Mouse (Mus musculus) megakaryocyte, embryonic 14.5 days (primary cell): ENCODE data around the gene Rundc3a. TPM values are rescaled to one million over a fixed set of nuclear protein-coding genes. Genes with fewer than 3 reads are reported as not detected.

Experiments
- H3K27me3 ChIP-seq: replicated peaks from 2 replicates; pipeline ENCODE3; 2012; ENCODE audit warnings: inconsistent platforms
- H3K36me3 ChIP-seq: replicated peaks from 2 replicates; pipeline ENCODE3; 2012; ENCODE audit warnings: low read length, inconsistent platforms, mixed read lengths
- H3K4me1 ChIP-seq: 2 replicates; pipeline ENCODE4 v1.6.1; 2012; ENCODE audit warnings: inconsistent platforms
- H3K4me3 ChIP-seq: replicated peaks from 2 replicates; pipeline ENCODE3; 2012; ENCODE audit warnings: moderate library complexity, mild to moderate bottlenecking, inconsistent platforms
- H3K9me3 ChIP-seq: 2 replicates; pipeline ENCODE4 v1.6.1; 2012; ENCODE audit warnings: inconsistent platforms
- FLI1 ChIP-seq: IDR thresholded peaks from 2 replicates; pipeline ENCODE4 v1.6.1; 2012; ENCODE audit warnings: low read length, inconsistent platforms, mixed read lengths
- GATA1 ChIP-seq: IDR thresholded peaks from 3 replicates; pipeline ENCODE4 v1.6.1; 2012; ENCODE audit warnings: mixed read lengths, low read length, inconsistent platforms, borderline replicate concordance
- polyA plus RNA-seq: library from polyadenylated mRNA; stranded (reverse); fragments of >175 nt; gene quantifications from 2 replicates; pipeline ENCODE4 v1.2.3, GENCODE M21; 2012; ENCODE audit warnings: low replicate concordance; ENCODE audit not compliant: insufficient read depth

Gene Rundc3a
- polyA plus RNA-seq, 1 experiment, result 3.8 TPM

GRCm38 (mm10) chr11:102438212-102439092 lies 45.2 kb downstream of the Rundc3a start:
- TF ChIP-seq GATA1, result no peak
- TF ChIP-seq FLI1, result no peak
- peaks cover 44% of the 10 kb centered on the region for H3K27me3 ChIP-seq
- H3K9me3 ChIP-seq, result peaks cover 9% of the 10 kb centered on the region; the same call in 1 of the 2 replicates
- H3K36me3 ChIP-seq, result peaks cover 50% of the 10 kb centered on the region
- H3K4me1 ChIP-seq, result peaks cover 53% of the 10 kb centered on the region
- peak overlapping the region; percentile 88 for H3K4me3 ChIP-seq

GRCm38 (mm10) chr11:102439093-102440082 lies 46.2 kb downstream of the Rundc3a start:
- no peak for TF ChIP-seq GATA1
- TF ChIP-seq FLI1, result no peak
- peaks cover 46% of the 10 kb centered on the region for H3K4me1 ChIP-seq
- H3K36me3 ChIP-seq, result peaks cover 41% of the 10 kb centered on the region
- H3K9me3 ChIP-seq, result peaks cover 9% of the 10 kb centered on the region; the same call in 1 of the 2 replicates
- peak overlapping the region; percentile 59 for H3K4me3 ChIP-seq
- peaks cover 53% of the 10 kb centered on the region for H3K27me3 ChIP-seq

DNA sequence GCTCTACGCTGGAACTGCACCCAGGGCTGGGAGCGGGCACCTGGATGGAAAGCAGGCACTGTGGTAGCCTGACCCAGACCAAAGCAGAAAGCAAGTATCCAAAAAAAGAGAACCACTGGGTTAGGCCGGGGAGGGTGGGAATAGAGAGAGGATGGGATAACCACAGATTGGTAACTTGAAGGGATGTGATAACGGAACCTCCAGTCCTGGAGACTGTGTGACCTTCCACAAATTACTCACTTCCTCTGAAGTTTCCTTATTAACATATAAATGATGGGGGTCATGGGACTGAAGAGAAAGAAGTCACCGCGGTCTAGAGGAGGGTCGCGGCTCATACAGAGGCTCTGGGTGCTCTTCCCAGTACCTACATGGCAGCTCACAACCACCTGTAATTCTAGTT lies 47.1 kb downstream of the Rundc3a start:
- no peak for TF ChIP-seq GATA1
- TF ChIP-seq FLI1, result no peak
- Histone ChIP-seq H3K36me3 (peaks cover 32% of the 10 kb centered on the region), H3K9me3 (peaks cover 9% of the 10 kb centered on the region; the same call in 1 of the 2 replicates), H3K4me3 (no peak overlapping the region), H3K4me1 (peaks cover 40% of the 10 kb centered on the region), H3K27me3 (peaks cover 57% of the 10 kb centered on the region)

DNA sequence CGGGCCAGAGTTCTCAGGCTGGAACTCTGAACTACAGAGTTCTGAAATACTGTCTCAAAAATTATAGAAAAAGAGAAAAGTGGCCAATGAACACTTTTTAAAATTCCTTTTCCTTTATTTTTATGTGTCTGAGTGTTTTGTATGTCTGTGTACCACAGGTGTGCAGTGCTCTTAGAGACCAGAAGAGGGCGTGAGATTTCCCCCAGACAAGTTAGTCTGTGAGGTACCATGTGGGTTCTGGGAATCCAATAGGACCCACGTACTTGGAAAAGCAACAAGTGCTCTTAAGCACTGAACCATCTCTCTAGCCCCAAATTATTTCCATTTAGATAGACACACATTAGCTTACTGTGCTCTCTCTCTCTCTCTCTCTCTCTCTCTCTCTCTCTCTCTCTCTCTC lies 48.2 kb downstream of the Rundc3a start:
- peaks cover 45% of the 10 kb centered on the region for H3K4me1 ChIP-seq
- H3K36me3 ChIP-seq, result peaks cover 20% of the 10 kb centered on the region
- H3K27me3 ChIP-seq, result peaks cover 69% of the 10 kb centered on the region
- H3K4me3 ChIP-seq, result no peak overlapping the region
- H3K9me3 ChIP-seq, result peaks cover 9% of the 10 kb centered on the region; the same call in 1 of the 2 replicates
- TF ChIP-seq FLI1, result no peak
- no peak for TF ChIP-seq GATA1

DNA sequence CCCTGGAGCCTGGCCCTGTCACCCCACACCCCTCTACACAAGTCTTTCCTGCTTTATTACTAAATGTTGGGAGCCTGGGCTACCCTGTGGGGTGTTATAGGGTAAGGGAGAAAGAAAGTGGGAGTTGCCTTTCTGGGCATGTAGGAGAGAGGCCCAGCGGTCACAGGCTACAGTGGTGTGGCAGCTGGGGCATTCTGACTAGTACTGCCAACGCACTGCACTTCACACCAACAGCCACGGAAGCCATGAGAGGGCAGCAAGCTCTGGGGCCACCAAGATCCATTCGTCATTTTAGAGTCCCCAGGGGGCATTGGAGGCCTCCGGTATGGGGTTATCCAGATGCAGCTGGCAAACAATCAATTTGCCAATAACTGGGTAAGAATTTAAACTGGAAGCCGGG lies 48.9 kb downstream of the Rundc3a start:
- H3K27me3 ChIP-seq, result peaks cover 75% of the 10 kb centered on the region
- H3K9me3 ChIP-seq, result peaks cover 9% of the 10 kb centered on the region; the same call in 1 of the 2 replicates
- H3K36me3 ChIP-seq, result peaks cover 15% of the 10 kb centered on the region
- peaks cover 47% of the 10 kb centered on the region for H3K4me1 ChIP-seq
- no peak for TF ChIP-seq FLI1
- no peak for TF ChIP-seq GATA1
- H3K4me3 ChIP-seq, result no peak overlapping the region

DNA sequence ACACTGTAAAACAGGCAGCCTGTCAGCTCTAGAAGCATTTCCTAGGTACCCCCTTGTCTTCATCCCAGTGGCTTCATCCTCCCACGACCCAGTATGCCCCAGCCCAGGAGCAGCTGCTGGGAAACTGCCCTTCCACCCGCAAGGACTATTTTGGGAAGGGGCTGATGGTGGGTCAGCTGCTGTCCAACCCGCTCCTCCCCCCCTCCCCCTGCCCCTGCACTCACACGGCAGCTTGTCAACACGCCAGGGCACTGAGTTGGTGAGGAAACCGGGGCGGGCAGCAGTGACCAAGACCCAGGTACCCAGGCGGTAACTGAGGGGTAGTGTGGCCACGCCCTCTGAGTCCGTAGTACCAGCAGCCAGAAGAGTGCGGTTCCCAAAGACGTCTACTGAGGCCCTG lies 50.5 kb downstream of the Rundc3a start:
- H3K9me3 ChIP-seq, result no peaks in the 10 kb centered on the region
- peaks cover 50% of the 10 kb centered on the region for H3K4me1 ChIP-seq
- no peak overlapping the region for H3K4me3 ChIP-seq
- H3K27me3 ChIP-seq, result peaks cover 74% of the 10 kb centered on the region
- peaks cover 2% of the 10 kb centered on the region for H3K36me3 ChIP-seq
- no peak for TF ChIP-seq GATA1
- TF ChIP-seq FLI1, result no peak

DNA sequence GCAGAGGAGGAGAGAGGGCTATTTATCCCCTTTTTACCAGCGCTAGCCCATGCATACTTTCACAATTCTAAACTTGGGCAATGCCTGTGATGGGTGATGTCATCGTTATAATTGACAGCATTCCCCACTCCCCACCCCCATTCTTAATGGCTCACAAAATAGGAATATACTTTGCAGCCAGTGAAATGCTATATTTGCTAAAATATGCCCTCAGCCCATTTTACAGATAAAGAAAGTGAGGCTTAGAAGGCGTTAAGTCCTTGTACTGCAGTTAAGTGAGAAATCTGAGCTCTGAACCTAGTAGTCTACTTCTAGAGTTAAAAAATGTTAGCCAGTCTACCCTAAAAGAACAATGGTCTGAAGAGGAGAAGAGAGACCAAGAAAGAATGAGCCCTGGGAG lies 51.1 kb downstream of the Rundc3a start:
- Histone ChIP-seq H3K36me3 (no peaks in the 10 kb centered on the region), H3K27me3 (peaks cover 70% of the 10 kb centered on the region), H3K4me1 (peaks cover 52% of the 10 kb centered on the region), H3K9me3 (no peaks in the 10 kb centered on the region), H3K4me3 (no peak overlapping the region)
- TF ChIP-seq FLI1, result no peak
- TF ChIP-seq GATA1, result no peak

DNA sequence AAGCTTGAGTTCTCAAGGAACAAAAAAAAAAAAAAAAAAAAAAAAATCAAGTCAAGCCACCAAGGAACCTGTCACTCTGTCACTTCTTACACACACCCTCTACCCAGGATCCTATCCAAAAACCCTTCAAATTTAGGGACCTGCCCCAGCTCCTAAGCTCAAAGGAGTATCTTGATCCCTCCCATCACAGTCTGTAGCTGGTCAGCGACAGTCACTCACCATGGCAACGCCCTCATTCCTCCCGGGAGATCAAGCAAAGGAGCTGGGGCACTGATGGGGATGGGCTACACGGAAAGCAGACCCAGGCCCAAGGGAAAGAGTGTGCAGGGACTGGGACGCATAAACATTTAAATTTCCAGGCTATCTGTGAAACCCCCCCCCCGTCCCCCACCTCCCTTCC lies 51.6 kb downstream of the Rundc3a start:
- Histone ChIP-seq H3K9me3 (no peaks in the 10 kb centered on the region), H3K27me3 (peaks cover 70% of the 10 kb centered on the region)
- no peak for TF ChIP-seq GATA1
- no peak for TF ChIP-seq FLI1

GRCm38 (mm10) chr11:102445264-102445890 lies 52.2 kb downstream of the Rundc3a start:
- Histone ChIP-seq H3K4me3 (no peak overlapping the region), H3K27me3 (peaks cover 67% of the 10 kb centered on the region), H3K36me3 (no peaks in the 10 kb centered on the region), H3K4me1 (peaks cover 46% of the 10 kb centered on the region), H3K9me3 (no peaks in the 10 kb centered on the region)
- TF ChIP-seq GATA1, result no peak

More for the DNA sequence above, 51.6 kb downstream of the Rundc3a start:
- Histone ChIP-seq H3K4me1 (peaks cover 51% of the 10 kb centered on the region), H3K36me3 (no peaks in the 10 kb centered on the region), H3K4me3 (no peak overlapping the region)
